ENCODE assay signal across 8 mouse cellular contexts in genomic region chr9:20975431-20976215, GRCm38 (mm10). TPM values are rescaled to one million over a fixed set of nuclear protein-coding genes. Genes with fewer than 3 reads are reported as not detected.
DNase-seq lines count a peak whose midpoint lies in the region; ATAC-seq and TF ChIP-seq lines count a peak whose summit lies in the region.

No protein-coding gene starts in this region.

- TF ChIP-seq CTCF in Patski (IDR thresholded peaks at IDR 0.05), result no peak
- TF ChIP-seq CTCF in liver, embryonic 14.5 days (IDR thresholded peaks at IDR 0.05; ENCODE audit: low read depth), result no peak

- peaks cover 35% of the 10 kb centered on the region for H3K4me1 ChIP-seq in kidney, embryonic 14.5 days (ENCODE audit: control insufficient read depth, insufficient read depth, low read length)
- peaks cover 66% of the 10 kb centered on the region for H3K4me1 ChIP-seq in forebrain, embryonic 10.5 days
- H3K4me1 ChIP-seq in hindbrain, embryonic 12.5 days, result peaks cover 36% of the 10 kb centered on the region
- H3K4me1 ChIP-seq in liver, embryonic 14.5 days (replicated peaks; ENCODE audit: control insufficient read depth in 2 of 2, insufficient read depth in 2 of 2, low read length in 1 of 2), result peaks cover 3 to 28% of the 10 kb centered on the region in 2 experiments

- peak; percentile 2; the same call in 1 of the 2 replicates for ATAC-seq in kidney, embryonic 14.5 days (ENCODE audit: low FRiP score, low TSS enrichment)
- peak; percentile 61 for ATAC-seq in Patski
- ATAC-seq in hindbrain, embryonic 12.5 days (ENCODE audit: low FRiP score), result peak; percentile 33
- peak; percentile 30; the same call in 1 of the 2 replicates for ATAC-seq in liver, embryonic 14.5 days (ENCODE audit: insufficient read depth)

- WGBS in kidney, embryonic 14.5 days, result under 1% methylated on average over 45 of the region's 45 CpGs
- WGBS in forebrain, embryonic 10.5 days, result under 1% methylated on average over 45 of the region's 45 CpGs
- under 1% methylated on average over 45 of the region's 45 CpGs for WGBS in hindbrain, embryonic 12.5 days
- WGBS in liver, embryonic 14.5 days (ENCODE audit: insufficient replicate concordance), result 1% methylated on average over 45 of the region's 45 CpGs

- peak overlapping the region; percentile 75 for H3K4me3 ChIP-seq in kidney, embryonic 14.5 days (ENCODE audit: low read length)
- peak overlapping the region; percentile 85 for H3K4me3 ChIP-seq in forebrain, embryonic 10.5 days
- H3K4me3 ChIP-seq in hindbrain, embryonic 12.5 days, result peak overlapping the region; percentile 78
- H3K4me3 ChIP-seq in liver, embryonic 14.5 days (ENCODE audit: insufficient read depth in 1 of 2, low read depth in 2 of 2, low read length in 2 of 2), result peak overlapping the region; percentile 73 to 77

- DNase-seq in kidney, adult 8-10 months, result no peak
- no peak for DNase-seq in Patski (ENCODE audit: low read depth, low spot score)
- peak; percentile 66 for DNase-seq in forebrain, embryonic 10.5 days (ENCODE audit: extremely low spot score, low spot score)
- DNase-seq in liver, embryonic 14.5 days (ENCODE audit: low read depth in 3 of 3, low spot score in 3 of 3), result no peak
- DNase-seq in neural tube, embryonic 10.5 days (ENCODE audit: extremely low spot score, low spot score), result peak; percentile 73
- DNase-seq in c-Kit-positive CD71-positive TER-119-positive erythroid progenitor cells, embryonic 14.5 days (ENCODE audit: low spot score), result no peak

- POLR2A ChIA-PET in Patski (lab: Charles Lee), result interaction anchor here (0.7 to 1.2 kb wide), 4 partner anchors 11 to 83 kb away, joined by 3 to 6 read pairs (median 4); no protein-coding TSS in a partner anchor

- H3K4me2 ChIP-seq in kidney, embryonic 14.5 days (replicated peaks; ENCODE audit: low read depth, low read length), result peak overlapping the region; percentile 78
- H3K4me2 ChIP-seq in hindbrain, embryonic 12.5 days (replicated peaks), result peak overlapping the region; percentile 89
- H3K4me2 ChIP-seq in liver, embryonic 14.5 days (ENCODE audit: low read depth), result peak overlapping the region; percentile 90

- in situ Hi-C loops in Patski (cut with MboI; ENCODE audit: low pct_unique_long_range_greater_than_20kb), result no loop called here

- no peak for TF ChIP-seq EP300 in liver, embryonic 14.5 days (IDR thresholded peaks at IDR 0.05; ENCODE audit: low read depth)

- no peaks in the 10 kb centered on the region for H3K9me3 ChIP-seq in kidney, embryonic 14.5 days (ENCODE audit: control insufficient read depth, low read length)
- H3K9me3 ChIP-seq in forebrain, embryonic 10.5 days, result no peaks in the 10 kb centered on the region
- H3K9me3 ChIP-seq in hindbrain, embryonic 12.5 days (replicated peaks), result no peaks in the 10 kb centered on the region
- H3K9me3 ChIP-seq in liver, embryonic 14.5 days (ENCODE audit: control insufficient read depth, low read length), result no peaks in the 10 kb centered on the region

- H3K9ac ChIP-seq in kidney, embryonic 14.5 days (ENCODE audit: low read depth, low read length), result peak overlapping the region; percentile 81
- peak overlapping the region; percentile 78 for H3K9ac ChIP-seq in hindbrain, embryonic 12.5 days
- H3K9ac ChIP-seq in liver, embryonic 14.5 days (replicated peaks), result peak overlapping the region; percentile 63

- H3K27me3 ChIP-seq in kidney, embryonic 14.5 days (ENCODE audit: control insufficient read depth, insufficient read depth, low read length), result no peaks in the 10 kb centered on the region
- H3K27me3 ChIP-seq in Patski, result no peaks in the 10 kb centered on the region
- H3K27me3 ChIP-seq in forebrain, embryonic 10.5 days (ENCODE audit: poor library complexity, severe bottlenecking), result peaks cover 10% of the 10 kb centered on the region
- H3K27me3 ChIP-seq in hindbrain, embryonic 12.5 days, result peaks cover 6% of the 10 kb centered on the region; the same call in 1 of the 2 replicates
- H3K27me3 ChIP-seq in liver, embryonic 14.5 days (ENCODE audit: control insufficient read depth, insufficient read depth, low read length), result no peaks in the 10 kb centered on the region

- H3K27ac ChIP-seq in kidney, embryonic 14.5 days (ENCODE audit: low read depth, low read length), result peak overlapping the region; percentile 89
- H3K27ac ChIP-seq in forebrain, embryonic 10.5 days, result peak overlapping the region; percentile 89
- H3K27ac ChIP-seq in hindbrain, embryonic 12.5 days, result peak overlapping the region; percentile 80
- H3K27ac ChIP-seq in liver, embryonic 14.5 days, result no peak overlapping the region

- CTCF ChIA-PET in Patski (lab: Charles Lee), result interaction anchor here (1.0 to 2.2 kb wide), 4 partner anchors 22 to 32 kb away, joined by 3 to 8 read pairs (median 4); no protein-coding TSS in a partner anchor

- no peaks in the 10 kb centered on the region for H3K36me3 ChIP-seq in kidney, embryonic 14.5 days (ENCODE audit: control insufficient read depth, insufficient read depth, low read length)
- H3K36me3 ChIP-seq in forebrain, embryonic 10.5 days (replicated peaks), result peaks cover 3% of the 10 kb centered on the region; the same call in 1 of the 2 replicates
- no peaks in the 10 kb centered on the region for H3K36me3 ChIP-seq in hindbrain, embryonic 12.5 days
- no peaks in the 10 kb centered on the region for H3K36me3 ChIP-seq in liver, embryonic 14.5 days (replicated peaks; ENCODE audit: control insufficient read depth, insufficient read depth, low read depth)

RNA-seq across cellular contexts. Expression of gene S1pr2, which starts 1.0 kb away (rescaled TPM):
- polyA plus RNA-seq in kidney, embryonic 14.5 days (2014; fragmentation: Nextera tagmentation; extraction: Ambion mirVana), result 26.7 and 36.1 TPM in 2 replicates
- polyA plus RNA-seq in Patski (2021), result 10.9 TPM
- polyA plus RNA-seq in forebrain, embryonic 10.5 days (2016; fragmentation: Nextera tagmentation; extraction: Ambion mirVana), result 24.4 and 26.4 TPM in 2 replicates
- 22.1 and 26.5 TPM in 2 replicates for polyA plus RNA-seq in hindbrain, embryonic 12.5 days (2016; fragmentation: Nextera tagmentation; extraction: Ambion mirVana)
- polyA plus RNA-seq in liver, embryonic 14.5 days (2012; rRNA removed), result 1.2 and 1.3 TPM in 2 replicates
- 2.3 and 3.0 TPM in 2 replicates for polyA plus RNA-seq in liver, embryonic 14.5 days (2014; fragmentation: Nextera tagmentation; extraction: Ambion mirVana)

RNA-seq across cellular contexts. Expression of gene Dnmt1, which starts 15.9 kb away (rescaled TPM):
- 71.8 and 87.1 TPM in 2 replicates for polyA plus RNA-seq in kidney, embryonic 14.5 days (2014; fragmentation: Nextera tagmentation; extraction: Ambion mirVana)
- 54.3 TPM for polyA plus RNA-seq in Patski (2021)
- polyA plus RNA-seq in forebrain, embryonic 10.5 days (2016; fragmentation: Nextera tagmentation; extraction: Ambion mirVana), result 171 and 174 TPM in 2 replicates
- 95.2 and 102 TPM in 2 replicates for polyA plus RNA-seq in hindbrain, embryonic 12.5 days (2016; fragmentation: Nextera tagmentation; extraction: Ambion mirVana)
- polyA plus RNA-seq in liver, embryonic 14.5 days (2012; rRNA removed), result 47.6 and 55.9 TPM in 2 replicates
- 43.1 and 48.6 TPM in 2 replicates for polyA plus RNA-seq in liver, embryonic 14.5 days (2014; fragmentation: Nextera tagmentation; extraction: Ambion mirVana)

RNA-seq across cellular contexts. Expression of gene Mrpl4, which starts 26.9 kb away (rescaled TPM):
- 145 and 146 TPM in 2 replicates for polyA plus RNA-seq in kidney, embryonic 14.5 days (2014; fragmentation: Nextera tagmentation; extraction: Ambion mirVana)
- polyA plus RNA-seq in Patski (2021), result 89.1 TPM
- 152 and 154 TPM in 2 replicates for polyA plus RNA-seq in forebrain, embryonic 10.5 days (2016; fragmentation: Nextera tagmentation; extraction: Ambion mirVana)
- polyA plus RNA-seq in hindbrain, embryonic 12.5 days (2016; fragmentation: Nextera tagmentation; extraction: Ambion mirVana), result 103 and 106 TPM in 2 replicates
- 36.5 and 36.7 TPM in 2 replicates for polyA plus RNA-seq in liver, embryonic 14.5 days (2012; rRNA removed)
- 61.3 and 67.7 TPM in 2 replicates for polyA plus RNA-seq in liver, embryonic 14.5 days (2014; fragmentation: Nextera tagmentation; extraction: Ambion mirVana)

RNA-seq across cellular contexts. Expression of gene Icam1, which starts 40.2 kb away (rescaled TPM):
- 7.1 and 10.3 TPM in 2 replicates for polyA plus RNA-seq in kidney, embryonic 14.5 days (2014; fragmentation: Nextera tagmentation; extraction: Ambion mirVana)
- polyA plus RNA-seq in Patski (2021), result 0.06 TPM
- 4.1 and 5.8 TPM in 2 replicates for polyA plus RNA-seq in forebrain, embryonic 10.5 days (2016; fragmentation: Nextera tagmentation; extraction: Ambion mirVana)
- 5.2 and 5.5 TPM in 2 replicates for polyA plus RNA-seq in hindbrain, embryonic 12.5 days (2016; fragmentation: Nextera tagmentation; extraction: Ambion mirVana)
- 5.4 and 6.9 TPM in 2 replicates for polyA plus RNA-seq in liver, embryonic 14.5 days (2012; rRNA removed)
- 7.9 and 9.1 TPM in 2 replicates for polyA plus RNA-seq in liver, embryonic 14.5 days (2014; fragmentation: Nextera tagmentation; extraction: Ambion mirVana)

RNA-seq across cellular contexts. Expression of gene Icam4, which starts 53.5 kb away (rescaled TPM):
- 0.45 and 0.49 TPM in 2 replicates for polyA plus RNA-seq in kidney, embryonic 14.5 days (2014; fragmentation: Nextera tagmentation; extraction: Ambion mirVana)
- polyA plus RNA-seq in Patski (2021), result 0.99 TPM
- 4.8 and 7.9 TPM in 2 replicates for polyA plus RNA-seq in forebrain, embryonic 10.5 days (2016; fragmentation: Nextera tagmentation; extraction: Ambion mirVana)
- 1.7 and 2.1 TPM in 2 replicates for polyA plus RNA-seq in hindbrain, embryonic 12.5 days (2016; fragmentation: Nextera tagmentation; extraction: Ambion mirVana)
- polyA plus RNA-seq in liver, embryonic 14.5 days (2012; rRNA removed), result 61.8 and 64.1 TPM in 2 replicates
- 204 and 223 TPM in 2 replicates for polyA plus RNA-seq in liver, embryonic 14.5 days (2014; fragmentation: Nextera tagmentation; extraction: Ambion mirVana)

Comparison
In these comparisons a context has a peak if more than half of its experiments do, and no peak if none do; other contexts are left out.
1. ATAC-seq: peak in every context shown above with its lines; median percentile 61 in Patski; 33 in hindbrain, embryonic 12.5 days; 30 in liver, embryonic 14.5 days; 2 in kidney, embryonic 14.5 days.
2. DNase-seq: peak in forebrain, embryonic 10.5 days (single experiment) and neural tube, embryonic 10.5 days (single experiment); none in kidney, adult 8-10 months (0 of 2), Patski (single experiment), liver, embryonic 14.5 days (0 of 3) and c-Kit-positive CD71-positive TER-119-positive erythroid progenitor cells, embryonic 14.5 days (single experiment).
3. Peak in every context shown above with its lines, with median percentiles within 50 percentile points of each other: H3K4me2 ChIP-seq, H3K4me3 ChIP-seq and H3K9ac ChIP-seq.